Mouse (Mus musculus): ENCODE results near the gene L1td1.

Gene L1td1

GRCm38 (mm10) chr4:98739753-98740152, 13.2 kb downstream of the L1td1 start:
- no peak for DNase-seq (ENCODE audit: low spot score in 2 of 2)

DNA sequence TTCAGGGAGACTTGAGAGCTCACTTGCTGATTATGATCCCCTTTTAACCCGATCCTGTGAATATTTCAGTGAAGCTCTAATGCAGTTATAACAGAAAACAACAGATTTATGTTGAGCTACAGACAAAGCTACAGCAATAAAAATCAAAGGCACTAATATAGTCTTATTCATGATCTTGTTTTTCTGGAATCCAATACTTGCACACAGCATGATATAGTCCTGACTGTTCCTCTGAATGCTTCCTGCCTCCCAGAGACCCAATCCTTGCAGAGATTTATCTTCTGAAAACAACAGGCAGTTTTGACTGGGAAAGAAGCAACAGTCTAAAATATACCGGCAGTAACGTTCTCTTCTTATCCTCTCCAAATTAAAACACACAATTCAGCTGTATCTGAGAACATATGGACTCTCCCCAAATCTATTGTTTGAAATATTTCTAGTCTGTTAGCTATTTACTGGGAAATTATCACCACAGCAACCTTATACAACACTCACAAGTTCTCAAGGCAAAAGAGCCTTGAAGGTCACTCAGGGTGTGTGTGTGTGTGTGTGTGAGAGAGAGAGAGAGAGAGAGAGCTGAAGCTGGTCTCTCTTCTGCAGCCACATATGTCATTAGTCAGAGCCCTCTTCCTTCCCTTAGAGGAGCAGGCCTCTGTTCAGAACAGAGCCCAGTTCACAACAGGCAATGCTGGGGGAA, 16.8 kb downstream of the L1td1 start:
- no peak for DNase-seq (ENCODE audit: low spot score in 2 of 2)

DNA sequence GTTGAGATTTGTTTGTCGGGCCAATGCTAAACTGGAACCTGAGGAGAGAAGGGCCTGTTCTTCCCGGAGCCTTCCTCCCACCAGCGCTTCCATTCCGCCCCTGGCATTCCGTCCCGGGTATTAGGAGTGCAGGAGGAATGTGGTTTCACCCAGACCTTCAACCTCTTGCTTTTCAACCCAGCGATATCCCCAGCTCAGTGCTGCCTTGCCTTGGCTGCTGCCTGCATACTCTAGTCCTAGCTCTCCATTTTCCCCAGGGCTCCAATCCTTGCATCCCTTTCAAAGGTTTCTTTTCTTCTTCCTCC, 17.3 kb downstream of the L1td1 start:
- no peak for DNase-seq (ENCODE audit: low spot score in 2 of 2)

GRCm38 (mm10) chr4:98754456-98754855, 27.9 kb downstream of the L1td1 start:
- DNase-seq (ENCODE audit: low spot score in 2 of 2): no peak

DNA sequence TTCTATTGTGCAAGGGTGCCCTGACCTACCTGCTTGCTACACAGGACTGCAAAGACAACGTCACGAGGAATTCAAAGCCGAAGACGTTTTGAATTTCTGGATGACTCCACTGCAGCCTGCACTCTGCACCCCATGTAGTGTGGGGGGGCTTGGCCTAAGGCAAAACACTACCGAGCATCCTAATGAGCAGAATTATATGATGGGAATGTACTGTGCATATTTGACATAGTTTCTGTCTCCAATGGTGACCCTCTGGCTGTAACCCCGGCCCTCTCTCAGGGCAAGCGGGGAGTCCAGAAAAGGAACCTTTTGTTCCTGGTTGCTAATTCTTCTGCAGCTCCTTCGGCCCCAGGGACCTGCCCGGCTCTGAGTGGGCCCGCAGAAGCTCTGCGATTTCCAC, 29.6 kb downstream of the L1td1 start:
- no peak for DNase-seq (ENCODE audit: low spot score in 2 of 2)

DNA sequence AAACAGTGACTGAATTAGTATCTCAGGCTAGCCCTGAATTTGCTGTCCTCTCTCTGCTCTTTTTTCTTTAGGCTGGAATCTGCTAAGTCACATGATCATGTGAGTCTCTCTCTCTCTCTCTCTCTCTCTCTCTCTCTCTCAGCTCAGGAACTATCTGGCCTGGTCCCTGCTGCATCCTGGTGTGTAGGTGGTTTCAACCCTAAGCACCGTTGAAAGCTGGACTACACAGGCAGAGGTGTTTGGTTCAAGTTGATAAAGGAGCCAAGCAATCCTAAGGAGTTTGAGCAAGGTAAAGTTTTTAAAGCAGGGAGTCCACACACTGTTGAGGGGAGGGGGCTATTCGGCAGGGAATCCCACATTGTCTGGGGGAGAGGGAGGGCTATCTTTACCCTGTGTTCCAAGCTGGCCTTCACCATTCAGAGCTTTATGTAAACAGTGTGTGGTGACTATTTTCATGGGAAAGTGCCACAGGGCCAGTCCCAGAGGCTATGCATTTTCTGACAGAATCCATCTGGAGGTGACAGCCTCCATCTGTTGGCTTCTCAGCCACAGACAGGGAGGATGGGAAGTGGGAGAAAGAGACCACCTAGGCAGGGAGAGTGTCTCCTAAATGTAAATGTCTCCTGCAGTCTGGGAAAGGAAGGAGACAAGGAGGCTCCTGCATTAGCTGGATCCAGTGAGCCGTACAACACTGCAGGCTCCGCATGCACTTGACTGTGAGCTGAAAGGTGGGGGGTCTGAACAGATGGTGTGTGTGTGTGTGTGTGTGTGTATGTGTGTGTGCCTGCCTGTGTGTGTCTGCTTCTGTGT, 31.7 kb downstream of the L1td1 start:
- no peak for DNase-seq (ENCODE audit: low spot score in 2 of 2)

GRCm38 (mm10) chr4:98758872-98759518, 32.5 kb downstream of the L1td1 start:
- no peak for DNase-seq (ENCODE audit: low spot score in 2 of 2)

DNA sequence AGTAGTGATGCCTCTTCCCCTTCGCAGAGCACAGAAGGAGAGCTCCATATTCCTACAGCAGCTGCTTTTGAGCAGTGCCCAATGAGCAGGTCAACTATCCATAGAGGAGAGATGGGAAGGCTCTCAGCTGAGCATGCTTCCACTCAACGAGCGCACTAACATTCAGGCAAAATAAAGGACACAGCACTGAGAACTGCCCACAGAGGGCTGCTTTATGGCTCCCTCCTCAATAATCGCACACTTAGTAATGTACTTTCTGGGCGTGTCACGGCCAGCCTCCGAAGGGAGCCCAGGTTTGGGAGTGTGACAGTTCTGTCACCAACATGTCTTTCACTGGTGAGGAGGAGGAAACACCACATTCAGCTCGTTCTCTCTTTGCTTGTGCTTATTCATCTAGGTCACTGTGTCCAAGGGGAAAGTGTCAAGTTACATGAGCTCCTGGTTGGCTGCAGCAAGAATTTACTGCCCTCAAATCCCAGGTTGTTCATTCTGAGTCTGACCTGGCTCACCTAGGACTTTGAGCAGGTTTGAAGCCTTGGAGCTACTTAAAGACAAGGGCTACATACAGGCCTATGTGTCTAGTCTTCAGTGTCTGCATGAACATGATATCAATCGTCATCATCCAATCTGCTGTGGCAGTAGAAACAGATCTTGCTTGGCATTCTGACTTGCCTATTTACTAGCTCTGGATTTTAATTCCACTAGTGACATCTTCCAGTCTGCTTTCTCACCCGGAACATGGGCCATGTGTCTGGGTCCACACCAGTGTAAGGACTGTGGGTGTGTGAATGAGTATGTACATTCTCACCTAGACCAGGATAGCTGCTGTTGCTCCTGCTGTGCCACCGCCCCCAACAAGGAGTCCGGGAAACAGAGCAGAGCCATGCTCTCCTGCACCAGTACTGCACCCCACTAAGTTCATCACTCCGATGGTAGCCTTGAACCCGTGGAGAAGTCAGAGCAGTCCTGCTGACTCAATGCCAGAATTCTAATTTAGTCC, 40.9 kb downstream of the L1td1 start:
- DNase-seq (ENCODE audit: low spot score in 2 of 2): no peak

GRCm38 (mm10) chr4:98773785-98774184, 47.3 kb downstream of the L1td1 start:
- DNase-seq (ENCODE audit: low spot score in 2 of 2): no peak

- DNase-seq (ENCODE audit: low spot score in 2 of 2): no peak
These were observed 50.3 kb downstream of the L1td1 start for GRCm38 (mm10) chr4:98776721-98777427.

DNA sequence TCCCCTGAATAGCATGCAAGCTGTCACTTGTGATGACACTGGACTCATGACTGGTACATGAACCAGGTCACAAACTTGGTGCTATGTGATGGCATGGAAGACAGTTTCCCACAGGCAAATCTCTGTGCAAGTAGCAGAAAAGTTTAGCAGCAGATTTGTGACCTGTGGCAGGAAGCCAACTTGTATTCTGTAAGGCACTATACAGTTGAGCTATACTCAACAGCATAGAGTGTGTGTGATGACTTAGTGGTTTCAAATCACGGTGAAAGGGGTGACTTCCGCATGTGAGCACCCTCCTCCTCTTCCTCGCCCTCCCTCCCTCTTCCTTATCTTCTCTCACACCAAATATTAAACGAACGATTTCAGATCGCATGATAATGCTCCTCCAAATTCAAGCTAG, 50.9 kb downstream of the L1td1 start:
- no peak for DNase-seq (ENCODE audit: low spot score in 2 of 2)

GRCm38 (mm10) chr4:98778219-98778618, 51.7 kb downstream of the L1td1 start:
- DNase-seq (ENCODE audit: low spot score in 2 of 2): no peak

DNA sequence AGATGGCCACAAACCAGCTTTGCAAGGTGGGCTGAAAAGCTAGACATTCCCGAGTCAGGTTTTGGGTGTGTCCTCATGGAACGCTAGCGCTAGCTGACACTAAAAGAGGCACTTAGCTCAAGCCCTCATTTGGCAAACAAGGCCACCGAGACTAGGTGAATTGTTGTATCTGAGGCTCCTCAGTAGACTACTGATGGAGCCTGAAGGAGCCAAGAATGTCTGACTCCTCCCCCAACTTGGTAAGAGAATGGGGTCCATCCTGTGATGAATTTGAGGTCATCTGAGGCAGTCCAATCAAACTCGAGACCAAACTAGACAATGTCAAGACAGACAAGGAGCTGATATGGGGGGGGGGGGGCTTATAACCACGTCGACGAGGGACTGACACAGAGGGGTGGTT, 59.3 kb downstream of the L1td1 start:
- DNase-seq (ENCODE audit: low spot score in 2 of 2): no peak

- no peak for DNase-seq (ENCODE audit: low spot score in 2 of 2)
These were observed 59.7 kb downstream of the L1td1 start for GRCm38 (mm10) chr4:98786281-98786680.

Data from spleen, postnatal 10 days (tissue).